Mouse (Mus musculus) midbrain, postnatal 0 days (tissue): ENCODE results near the gene 1700049E17Rik1. TPM values are rescaled to one million over a fixed set of nuclear protein-coding genes. Genes with fewer than 3 reads are reported as not detected.
"Not testable (repeated sequence)": the region's sequence is repeated elsewhere in the genome, so short reads cannot be mapped to it uniquely, and the experiment has no call there.

Experiments used
- ATAC-seq: fragments of 200-750 bp; cut with Nextera tagmentation; 2 replicates; pipeline ENCODE4 v1.8.0; 2017; ENCODE audit warnings: moderate number of reproducible peaks, mild to moderate bottlenecking, moderate TSS enrichment, moderate library complexity; ENCODE audit not compliant: low FRiP score
- DNase-seq: peaks from one replicate; pipeline ENCODE4 v3.0.0-alpha.2; 2015; ENCODE audit warnings: low spot score
- H3K27ac ChIP-seq: fragments of 300-500 bp; sonication (generic); 2 replicates; pipeline ENCODE4 v1.5.1; 2014; ENCODE audit warnings: low read depth, mild to moderate bottlenecking, low read length, mixed read lengths
- H3K27me3 ChIP-seq: fragments of 300-500 bp; sonication (generic); 2 replicates; pipeline ENCODE4 v1.6.1; 2014; ENCODE audit warnings: low read length, control low read depth, mixed read lengths; ENCODE audit not compliant: insufficient read depth
- H3K36me3 ChIP-seq: fragments of 300-500 bp; sonication (generic); 2 replicates; pipeline ENCODE4 v1.6.1; 2014; ENCODE audit warnings: low read length, control low read depth, mixed read lengths; ENCODE audit not compliant: insufficient read depth
- H3K4me1 ChIP-seq: fragments of 300-500 bp; sonication (generic); 2 replicates; pipeline ENCODE4 v1.6.1; 2014; ENCODE audit warnings: mild to moderate bottlenecking, control low read depth, antibody characterized with exemption, low read length, mixed read lengths; ENCODE audit not compliant: insufficient read depth
- H3K4me2 ChIP-seq: fragments of 300-500 bp; sonication (generic); 2 replicates; pipeline ENCODE4 v1.6.1; 2014; ENCODE audit warnings: low read depth, mild to moderate bottlenecking, low read length, mixed read lengths; ENCODE audit not compliant: poor library complexity, severe bottlenecking
- H3K4me3 ChIP-seq: fragments of 300-500 bp; sonication (generic); 2 replicates; pipeline ENCODE4 v1.5.1; 2014; ENCODE audit warnings: low read depth, mild to moderate bottlenecking, low read length, moderate library complexity
- H3K9ac ChIP-seq: fragments of 300-500 bp; sonication (generic); replicated peaks from 2 replicates; pipeline ENCODE4 v1.6.1; 2014; ENCODE audit warnings: mild to moderate bottlenecking, low read length, moderate library complexity, mixed read lengths; ENCODE audit not compliant: poor library complexity, severe bottlenecking
- H3K9me3 ChIP-seq: fragments of 300-500 bp; sonication (generic); 2 replicates; pipeline ENCODE4 v1.6.1; 2016; ENCODE audit warnings: low read length, control low read depth
- WGBS: fragments of 180-500 bp; shearing (Covaris S2); extraction: QIAGEN DNeasy Blood & Tissue Kit; methylation state at CpG from one replicate; pipeline ENCODE4 v1.1.7; 2014; 5-methylcytosine and 5-hydroxymethylcytosine counted together
- polyA plus RNA-seq: library from polyadenylated mRNA; unstranded; fragments of >200 nt; fragmentation: Nextera tagmentation; extraction: Ambion mirVana; gene quantifications from 2 replicates; pipeline ENCODE4 v1.2.1, GENCODE M21; 2015
- total RNA-seq: library from RNA; depleted of rRNA; stranded (reverse); fragments of >200 nt; gene quantifications from 2 replicates; pipeline ENCODE4 v1.2.3, GENCODE M21; 2014; rRNA removed

Gene 1700049E17Rik1
- not detected in 2 replicates for total RNA-seq
- not detected in 2 replicates for polyA plus RNA-seq

GRCm38 (mm10) chr14:41924649-41925048 lies at the start of gene 1700049E17Rik1:
TSS of gene 1700049E17Rik1 (plus strand) at chr14:41924949.
- WGBS, result no CpG with 5 or more reads among the region's 1 CpGs
- not testable (repeated sequence) for H3K36me3 ChIP-seq, DNase-seq, H3K4me2 ChIP-seq, H3K27me3 ChIP-seq, H3K4me3 ChIP-seq, ATAC-seq, H3K4me1 ChIP-seq, H3K9me3 ChIP-seq, H3K27ac ChIP-seq, H3K9ac ChIP-seq

GRCm38 (mm10) chr14:41907190-41907589 lies 17.6 kb upstream of the 1700049E17Rik1 start, which contains the start of gene Gm7980:
TSS of gene Gm7980 (minus strand) at chr14:41907290.
- not testable (repeated sequence) for DNase-seq, H3K9me3 ChIP-seq, H3K4me2 ChIP-seq, H3K9ac ChIP-seq, H3K4me1 ChIP-seq, ATAC-seq, H3K36me3 ChIP-seq, H3K4me3 ChIP-seq, H3K27ac ChIP-seq, H3K27me3 ChIP-seq
- no CpG with 5 or more reads among the region's 2 CpGs for WGBS

- not testable (repeated sequence) for H3K27ac ChIP-seq, DNase-seq, ATAC-seq, H3K4me1 ChIP-seq, H3K4me2 ChIP-seq, H3K4me3 ChIP-seq, H3K9ac ChIP-seq, H3K36me3 ChIP-seq, H3K9me3 ChIP-seq, H3K27me3 ChIP-seq
- 81% methylated on average over 1 of the region's 2 CpGs for WGBS
Measured at GRCm38 (mm10) chr14:41943695-41944094, 18.9 kb downstream of the 1700049E17Rik1 start, which contains the start of gene 1700024B05Rik. TSS of gene 1700024B05Rik (plus strand) at chr14:41943995.

- 65% methylated on average over 4 of the region's 4 CpGs for WGBS
- H3K27me3 ChIP-seq, H3K9ac ChIP-seq, H3K27ac ChIP-seq, H3K4me1 ChIP-seq, H3K4me2 ChIP-seq, DNase-seq, H3K9me3 ChIP-seq, ATAC-seq, H3K36me3 ChIP-seq, H3K4me3 ChIP-seq: not testable (repeated sequence)
Measured at GRCm38 (mm10) chr14:41964095-41964494, 39.3 kb downstream of the 1700049E17Rik1 start.

- not testable (repeated sequence) for ATAC-seq, H3K9me3 ChIP-seq, H3K27ac ChIP-seq, H3K9ac ChIP-seq, H3K4me3 ChIP-seq, H3K4me2 ChIP-seq, DNase-seq, H3K27me3 ChIP-seq, H3K36me3 ChIP-seq, H3K4me1 ChIP-seq
- 71% methylated on average over 1 of the region's 1 CpGs for WGBS
Measured at GRCm38 (mm10) chr14:41967827-41968226, 43.1 kb downstream of the 1700049E17Rik1 start, which contains the start of gene Gm6401. TSS of gene Gm6401 (minus strand) at chr14:41967927.

GRCm38 (mm10) chr14:41968596-41968995 lies 43.8 kb downstream of the 1700049E17Rik1 start:
- not testable (repeated sequence) for ATAC-seq, DNase-seq, H3K36me3 ChIP-seq, H3K27me3 ChIP-seq, H3K4me1 ChIP-seq, H3K4me2 ChIP-seq, H3K9me3 ChIP-seq, H3K9ac ChIP-seq, H3K27ac ChIP-seq, H3K4me3 ChIP-seq
- WGBS, result 64% methylated on average over 3 of the region's 3 CpGs

Other genes starting within 250 kb of the 1700049E17Rik1 start
- not detected in 2 replicates for gene Gm8068, start 223.1 kb upstream of the 1700049E17Rik1 start, total RNA-seq
- gene Gm8068, start 223.1 kb upstream of the 1700049E17Rik1 start, polyA plus RNA-seq, result not detected in 2 replicates
- not detected in 2 replicates for gene Gm7929, start 174.3 kb upstream of the 1700049E17Rik1 start, total RNA-seq
- not detected in 2 replicates for gene Gm7929, start 174.3 kb upstream of the 1700049E17Rik1 start, polyA plus RNA-seq
- not detected in 2 replicates for gene Gm47189, start 152.5 kb upstream of the 1700049E17Rik1 start, total RNA-seq
- gene Gm47189, start 152.5 kb upstream of the 1700049E17Rik1 start, polyA plus RNA-seq, result not detected in 2 replicates
- not detected in 2 replicates for gene Gm7980, start 17.7 kb upstream of the 1700049E17Rik1 start, total RNA-seq
- gene Gm7980, start 17.7 kb upstream of the 1700049E17Rik1 start, polyA plus RNA-seq, result not detected in 2 replicates
- gene 1700024B05Rik, start 19.0 kb downstream of the 1700049E17Rik1 start, total RNA-seq, result not detected in 2 replicates
- gene 1700024B05Rik, start 19.0 kb downstream of the 1700049E17Rik1 start, polyA plus RNA-seq, result not detected in 2 replicates
- gene Gm6401, start 43.0 kb downstream of the 1700049E17Rik1 start, total RNA-seq, result not detected in 2 replicates
- gene Gm6401, start 43.0 kb downstream of the 1700049E17Rik1 start, polyA plus RNA-seq, result not detected in 2 replicates
- not detected in 2 replicates for gene Gm3543, start 58.4 kb downstream of the 1700049E17Rik1 start, total RNA-seq
- gene Gm3543, start 58.4 kb downstream of the 1700049E17Rik1 start, polyA plus RNA-seq, result not detected in 2 replicates
- gene Gm7951, start 192.4 kb downstream of the 1700049E17Rik1 start, total RNA-seq, result not detected in 2 replicates
- gene Gm7951, start 192.4 kb downstream of the 1700049E17Rik1 start, polyA plus RNA-seq, result 0.11 TPM in 1 of 2 replicates, not detected in the other
- gene Gm17027, start 237.7 kb downstream of the 1700049E17Rik1 start, total RNA-seq, result not detected in 2 replicates
- gene Gm17027, start 237.7 kb downstream of the 1700049E17Rik1 start, polyA plus RNA-seq, result not detected in 2 replicates